Comparison of ENCODE assay signal across 28 mouse cellular contexts in genomic region chr7:112359594-112359993, GRCm38 (mm10).
DNase-seq lines count a peak whose midpoint lies in the region; ATAC-seq and TF ChIP-seq lines count a peak whose summit lies in the region.
"Had no signal": no experiment of that assay in that cellular context is flagged by ENCODE, and none has a peak within 500 bp of the region (broad histone marks: within the 10 kb centered on the region; RNA-seq: fewer than 3 reads in every experiment).

No protein-coding gene starts in this region.

- TF ChIP-seq POLR2A in CH12.LX (IDR thresholded peaks at IDR 0.05; ENCODE audit: low read depth, low read length), result no peak

- no peak overlapping the region for H3K4me3 ChIP-seq in heart, embryonic 13.5 days
- no peak overlapping the region for H3K4me3 ChIP-seq in heart, postnatal 0 days (ENCODE audit: low read depth, low read length)
- no peak overlapping the region for H3K4me3 ChIP-seq in CH12.LX (replicated peaks in 1 of 3; ENCODE audit: low read depth in 2 of 3, low read length in 2 of 3, poor library complexity in 1 of 3)
- no peak overlapping the region for H3K4me3 ChIP-seq in stomach, postnatal 0 days (ENCODE audit: low read depth, low read length)
- H3K4me3 ChIP-seq: embryonic facial prominence, embryonic 10.5 days; embryonic facial prominence, embryonic 13.5 days; erythroblast, embryonic 14.5 days; forebrain, embryonic 12.5 days; forebrain, embryonic 15.5 days; hindbrain, embryonic 13.5 days; intestine, embryonic 15.5 days; kidney, embryonic 15.5 days had no signal

- no peaks in the 10 kb centered on the region for H3K9me3 ChIP-seq in heart, embryonic 13.5 days
- H3K9me3 ChIP-seq in heart, postnatal 0 days (replicated peaks; ENCODE audit: control insufficient read depth, low read length), result no peaks in the 10 kb centered on the region
- no peaks in the 10 kb centered on the region for H3K9me3 ChIP-seq in CH12.LX (replicated peaks; ENCODE audit: low read length)
- no peaks in the 10 kb centered on the region for H3K9me3 ChIP-seq in stomach, postnatal 0 days (ENCODE audit: control insufficient read depth, low read length)
- H3K9me3 ChIP-seq: embryonic facial prominence, embryonic 10.5 days; embryonic facial prominence, embryonic 13.5 days; forebrain, embryonic 12.5 days; forebrain, embryonic 15.5 days; hindbrain, embryonic 13.5 days; intestine, embryonic 15.5 days; kidney, embryonic 15.5 days had no signal

- H3K27ac ChIP-seq in heart, embryonic 13.5 days (replicated peaks), result peak overlapping the region; percentile 56
- H3K27ac ChIP-seq in heart, postnatal 0 days (ENCODE audit: low read depth), result peak overlapping the region; percentile 55
- no peak overlapping the region for H3K27ac ChIP-seq in CH12.LX (ENCODE audit: insufficient read depth, low read depth)
- H3K27ac ChIP-seq in stomach, postnatal 0 days (replicated peaks), result no peak overlapping the region
- H3K27ac ChIP-seq: embryonic facial prominence, embryonic 10.5 days; embryonic facial prominence, embryonic 13.5 days; forebrain, embryonic 12.5 days; forebrain, embryonic 15.5 days; hindbrain, embryonic 13.5 days; intestine, embryonic 15.5 days; kidney, embryonic 15.5 days had no signal

- dilution Hi-C loops in CH12.LX (cut with MboI; ENCODE audit: extremely low pct_ligation_motif_present, extremely low pct_unique_long_range_greater_than_20kb, low sequenced_read_pairs), result no loop called here

- in situ Hi-C loops in CH12.LX (cut with MboI; ENCODE audit: low pct_ligation_motif_present, low pct_unique_long_range_greater_than_20kb, low sequenced_read_pairs), result no loop called here

- TF ChIP-seq RAD21 in CH12.LX (IDR thresholded peaks at IDR 0.05; ENCODE audit: low read depth, low read length), result no peak

- TF ChIP-seq CTCF in heart, postnatal 0 days (IDR thresholded peaks at IDR 0.05; ENCODE audit: low read depth), result no peak
- TF ChIP-seq CTCF in CH12.LX (conservative IDR thresholded peaks at IDR 0.05 in 1 of 2, IDR thresholded peaks at IDR 0.05 in 1 of 2; ENCODE audit: low read depth in 2 of 2, low read length in 2 of 2), result no peak
- no peak for TF ChIP-seq CTCF in stomach, postnatal 0 days (IDR thresholded peaks at IDR 0.05; ENCODE audit: low read depth)

- 67% methylated on average over 3 of the region's 3 CpGs for WGBS in heart, embryonic 13.5 days
- 33% methylated on average over 3 of the region's 3 CpGs for WGBS in heart, postnatal 0 days
- 82% methylated on average over 3 of the region's 3 CpGs for WGBS in stomach, postnatal 0 days

- H3K4me1 ChIP-seq in heart, embryonic 13.5 days, result peaks cover 84% of the 10 kb centered on the region
- peaks cover 51% of the 10 kb centered on the region for H3K4me1 ChIP-seq in heart, postnatal 0 days (ENCODE audit: control insufficient read depth, insufficient read depth)
- no peaks in the 10 kb centered on the region for H3K4me1 ChIP-seq in CH12.LX (ENCODE audit: control insufficient read depth in 1 of 2, insufficient read depth in 2 of 2)
- H3K4me1 ChIP-seq in stomach, postnatal 0 days (replicated peaks; ENCODE audit: control insufficient read depth, insufficient read depth), result no peaks in the 10 kb centered on the region; the same call in 1 of the 2 replicates

- no peak overlapping the region for H3K4me2 ChIP-seq in heart, embryonic 13.5 days
- H3K4me2 ChIP-seq in heart, postnatal 0 days (ENCODE audit: low read depth, low read length), result no peak overlapping the region
- no peak overlapping the region for H3K4me2 ChIP-seq in CH12.LX (ENCODE audit: insufficient read depth, low read depth, poor library complexity, severe bottlenecking)
- no peak overlapping the region for H3K4me2 ChIP-seq in stomach, postnatal 0 days (replicated peaks; ENCODE audit: low read depth)
- H3K4me2 ChIP-seq: embryonic facial prominence, embryonic 13.5 days; forebrain, embryonic 12.5 days; forebrain, embryonic 15.5 days; hindbrain, embryonic 13.5 days; intestine, embryonic 15.5 days; kidney, embryonic 15.5 days had no signal

- no peak for TF ChIP-seq EP300 in heart, postnatal 0 days (IDR thresholded peaks at IDR 0.05; ENCODE audit: low read depth)
- TF ChIP-seq EP300 in CH12.LX (IDR thresholded peaks at IDR 0.05; ENCODE audit: low read length), result no peak
- no peak for TF ChIP-seq EP300 in stomach, postnatal 0 days (optimal IDR thresholded peaks at IDR 0.05)

- DNase-seq in heart, adult 9 months (ENCODE audit: low spot score in 2 of 2), result no peak
- no peak for DNase-seq in heart, postnatal 0 days (ENCODE audit: low spot score)
- no peak for DNase-seq in heart, adult 8-10 months (ENCODE audit: low spot score)
- no peak for DNase-seq in CH12.LX (ENCODE audit: extremely low read depth)
- no peak for DNase-seq in stomach, postnatal 0 days (ENCODE audit: low spot score)
- DNase-seq: adrenal gland, adult 8-10 months; adrenal gland, postnatal 25 days; cerebellum, adult 11-12 months; cerebellum, adult 8-10 months; cerebellum, postnatal 10 days; cerebellum, postnatal 36 days; embryo, embryonic 11 days; gastrocnemius, postnatal 10 days; gastrocnemius, postnatal 36 days; kidney, adult 11 months; kidney, adult 8-10 months had no signal

- peaks cover 36% of the 10 kb centered on the region for H3K36me3 ChIP-seq in heart, embryonic 13.5 days
- H3K36me3 ChIP-seq in heart, postnatal 0 days (replicated peaks; ENCODE audit: control insufficient read depth, insufficient read depth, low read length), result 0 out of 2 replicates have a peak, but pooled peaks cover 21% of the 10 kb centered on the region
- H3K36me3 ChIP-seq in CH12.LX (replicated peaks in 1 of 2; ENCODE audit: control insufficient read depth in 1 of 2, insufficient read depth in 1 of 2, low read length in 1 of 2), result no peaks in the 10 kb centered on the region
- H3K36me3 ChIP-seq in stomach, postnatal 0 days (ENCODE audit: control insufficient read depth, insufficient read depth, low read length), result no peaks in the 10 kb centered on the region
- H3K36me3 ChIP-seq: embryonic facial prominence, embryonic 10.5 days; embryonic facial prominence, embryonic 13.5 days; forebrain, embryonic 12.5 days; forebrain, embryonic 15.5 days; hindbrain, embryonic 13.5 days; intestine, embryonic 15.5 days; kidney, embryonic 15.5 days had no signal

- no peak for ATAC-seq in heart, embryonic 13.5 days (ENCODE audit: extremely low read depth, insufficient number of reproducible peaks, low FRiP score, low TSS enrichment)
- peak; percentile 10; the same call in 1 of the 2 replicates for ATAC-seq in heart, postnatal 0 days (ENCODE audit: insufficient read depth, low read depth)
- 0 out of 2 replicates have a peak, but pooled peaks have one; percentile 24 for ATAC-seq in stomach, postnatal 0 days (ENCODE audit: low FRiP score, low TSS enrichment)
- ATAC-seq: activated CD4-positive, CD25-positive, alpha-beta regulatory T cell, adult 4 months; CD4-positive, CD25-positive, alpha-beta regulatory T cell, adult 4 months; forebrain, embryonic 15.5 days; hindbrain, embryonic 16.5 days; intestine, embryonic 15.5 days had no signal

- no peaks in the 10 kb centered on the region for H3K27me3 ChIP-seq in heart, embryonic 13.5 days (replicated peaks)
- no peaks in the 10 kb centered on the region for H3K27me3 ChIP-seq in heart, postnatal 0 days (ENCODE audit: control insufficient read depth, insufficient read depth, low read length)
- peaks cover 49% of the 10 kb centered on the region for H3K27me3 ChIP-seq in CH12.LX (replicated peaks)
- H3K27me3 ChIP-seq in stomach, postnatal 0 days (ENCODE audit: control insufficient read depth, insufficient read depth, low read length), result no peaks in the 10 kb centered on the region
- H3K27me3 ChIP-seq: embryonic facial prominence, embryonic 13.5 days; forebrain, embryonic 15.5 days; hindbrain, embryonic 13.5 days; intestine, embryonic 15.5 days; kidney, embryonic 15.5 days had no signal

- no peak overlapping the region for H3K9ac ChIP-seq in heart, embryonic 13.5 days
- no peak overlapping the region for H3K9ac ChIP-seq in heart, postnatal 0 days (replicated peaks; ENCODE audit: low read depth, low read length)
- no peak overlapping the region for H3K9ac ChIP-seq in CH12.LX (ENCODE audit: insufficient read depth, low read depth)
- no peak overlapping the region for H3K9ac ChIP-seq in stomach, postnatal 0 days (ENCODE audit: low read length)
- H3K9ac ChIP-seq: embryonic facial prominence, embryonic 13.5 days; forebrain, embryonic 12.5 days; forebrain, embryonic 15.5 days; hindbrain, embryonic 13.5 days; intestine, embryonic 15.5 days; kidney, embryonic 15.5 days had no signal

- no peaks in the 10 kb centered on the region for H3K79me2 ChIP-seq in CH12.LX (replicated peaks; ENCODE audit: control insufficient read depth, extremely low read depth, insufficient read depth, poor library complexity, severe bottlenecking)

TF ChIP-seq in CH12.LX, 34 proteins besides CTCF, POLR2A, EP300 and RAD21:
- 0 out of 2 replicates have a peak, but pooled peaks have one; percentile 28 for TF ChIP-seq IRF4 (IDR thresholded peaks at IDR 0.05; ENCODE audit: low read depth, low read length)
- TF ChIP-seq ETS1 (conservative IDR thresholded peaks at IDR 0.05; ENCODE audit: low read depth, low read length), result no peak

Comparison
In these comparisons a context has a peak if more than half of its experiments do, and no peak if none do; other contexts are left out.
1. H3K27ac ChIP-seq: peak in heart, embryonic 13.5 days (single experiment) and heart, postnatal 0 days (single experiment); none in CH12.LX (single experiment) and stomach, postnatal 0 days (single experiment).